Mouse (Mus musculus) kidney, embryonic 14.5 days (tissue): Measurements from ENCODE around the gene Dnajb5. TPM values are rescaled to one million over a fixed set of nuclear protein-coding genes. Genes with fewer than 3 reads are reported as not detected.
"Not testable (repeated sequence)": the region's sequence is repeated elsewhere in the genome, so short reads cannot be mapped to it uniquely, and the experiment has no call there.

Experiments used
- ATAC-seq: fragments of 200-750 bp; cut with Nextera tagmentation; 2 replicates; pipeline ENCODE4 v1.8.0; 2017; ENCODE audit warnings: moderate number of reproducible peaks, mild to moderate bottlenecking, moderate TSS enrichment, moderate library complexity; ENCODE audit not compliant: low FRiP score, low TSS enrichment
- H3K27ac ChIP-seq: fragments of 300-500 bp; sonication (generic); 2 replicates; pipeline ENCODE4 v1.5.1; 2014; ENCODE audit warnings: low read depth, mild to moderate bottlenecking, low read length, moderate library complexity, mixed read lengths
- H3K27me3 ChIP-seq: fragments of 300-500 bp; sonication (generic); 2 replicates; pipeline ENCODE4 v1.6.1; 2014; ENCODE audit warnings: mild to moderate bottlenecking, low read length; ENCODE audit not compliant: control insufficient read depth, insufficient read depth
- H3K36me3 ChIP-seq: fragments of 300-500 bp; sonication (generic); 2 replicates; pipeline ENCODE4 v1.6.1; 2014; ENCODE audit warnings: low read length, mixed read lengths; ENCODE audit not compliant: control insufficient read depth, insufficient read depth
- H3K4me1 ChIP-seq: fragments of 300-500 bp; sonication (generic); 2 replicates; pipeline ENCODE4 v1.6.1; 2014; ENCODE audit warnings: low read length, mixed read lengths; ENCODE audit not compliant: control insufficient read depth, insufficient read depth
- H3K4me2 ChIP-seq: fragments of 300-500 bp; sonication (generic); replicated peaks from 2 replicates; pipeline ENCODE4 v1.6.1; 2014; ENCODE audit warnings: low read depth, mild to moderate bottlenecking, low read length
- H3K4me3 ChIP-seq: fragments of 300-500 bp; sonication (generic); 2 replicates; pipeline ENCODE4 v1.5.1; 2014; ENCODE audit warnings: mild to moderate bottlenecking, low read length
- H3K9ac ChIP-seq: fragments of 300-500 bp; sonication (generic); 2 replicates; pipeline ENCODE4 v1.6.1; 2014; ENCODE audit warnings: low read depth, mild to moderate bottlenecking, low read length, moderate library complexity
- H3K9me3 ChIP-seq: fragments of 300-500 bp; sonication (generic); 2 replicates; pipeline ENCODE4 v1.6.1; 2016; ENCODE audit warnings: low read length; ENCODE audit not compliant: control insufficient read depth
- WGBS: fragments of 180-500 bp; shearing (Covaris S2); extraction: QIAGEN DNeasy Blood & Tissue Kit; methylation state at CpG from one replicate; pipeline ENCODE4 v1.1.7; 2014; 5-methylcytosine and 5-hydroxymethylcytosine counted together
- polyA plus RNA-seq: library from polyadenylated mRNA; unstranded; fragments of >200 nt; fragmentation: Nextera tagmentation; extraction: Ambion mirVana; gene quantifications from 2 replicates; pipeline ENCODE4 v1.2.1, GENCODE M21; 2014

Dnajb5 gene
- polyA plus RNA-seq, 1 experiment from 2014 or later: 5.1 TPM

GRCm38 (mm10) chr4:42969304-42969703, 19.7 kb downstream of the Dnajb5 start, which contains the start of gene 1700022I11Rik:
Gene 1700022I11Rik (plus strand): TSS chr4:42969604.
- Histone ChIP-seq H3K27ac (no peak within 1 kb of the TSS), H3K4me1 (no peaks in the 10 kb centered on the region), H3K4me2 (no peak within 1 kb of the TSS), H3K4me3 (no peak within 1 kb of the TSS), H3K36me3 (no peaks in the 10 kb centered on the region), H3K9ac (no peak within 1 kb of the TSS), H3K27me3 (no peaks in the 10 kb centered on the region), H3K9me3 (no peaks in the 10 kb centered on the region)
- 94% methylated on average over 4 of the region's 4 CpGs for WGBS
- no peak for ATAC-seq

- Histone ChIP-seq H3K27ac (no peak overlapping the region), H3K4me1 (no peaks in the 10 kb centered on the region), H3K9me3 (no peaks in the 10 kb centered on the region), H3K4me3 (no peak overlapping the region), H3K9ac (no peak overlapping the region), H3K4me2 (no peak overlapping the region), H3K36me3 (peaks cover 5% of the 10 kb centered on the region; the same call in 1 of the 2 replicates), H3K27me3 (no peaks in the 10 kb centered on the region)
- no peak for ATAC-seq
- 60% methylated on average over 4 of the region's 4 CpGs for WGBS
Measured at GRCm38 (mm10) chr4:42972952-42973351, 23.3 kb downstream of the Dnajb5 start.

GRCm38 (mm10) chr4:42973868-42974267, 24.3 kb downstream of the Dnajb5 start:
- Histone ChIP-seq H3K27ac (no peak overlapping the region), H3K9ac (no peak overlapping the region), H3K4me2 (no peak overlapping the region), H3K4me1 (no peaks in the 10 kb centered on the region), H3K27me3 (no peaks in the 10 kb centered on the region), H3K4me3 (no peak overlapping the region), H3K9me3 (no peaks in the 10 kb centered on the region), H3K36me3 (peaks cover 14% of the 10 kb centered on the region)
- no peak for ATAC-seq
- 85% methylated on average over 5 of the region's 5 CpGs for WGBS

- WGBS: 94% methylated on average over 4 of the region's 4 CpGs
- ATAC-seq: no peak
- H3K27ac ChIP-seq: no peak overlapping the region
- no peak overlapping the region for H3K4me2 ChIP-seq
- peaks cover 51% of the 10 kb centered on the region for H3K36me3 ChIP-seq
- no peak overlapping the region for H3K9ac ChIP-seq
- no peak overlapping the region for H3K4me3 ChIP-seq
- no peaks in the 10 kb centered on the region for H3K4me1 ChIP-seq
- no peaks in the 10 kb centered on the region for H3K27me3 ChIP-seq
- no peaks in the 10 kb centered on the region for H3K9me3 ChIP-seq
Measured at GRCm38 (mm10) chr4:42978062-42978461, 28.4 kb downstream of the Dnajb5 start.

- H3K9ac ChIP-seq, ATAC-seq, H3K9me3 ChIP-seq, H3K4me1 ChIP-seq, H3K27me3 ChIP-seq, H3K4me3 ChIP-seq, H3K4me2 ChIP-seq, H3K27ac ChIP-seq: not testable (repeated sequence)
- 91% methylated on average over 7 of the region's 8 CpGs for WGBS
- peaks cover 75% of the 10 kb centered on the region for H3K36me3 ChIP-seq
Measured at GRCm38 (mm10) chr4:42980467-42980866, 30.9 kb downstream of the Dnajb5 start.

- 79% methylated on average over 1 of the region's 1 CpGs for WGBS
- H3K27ac ChIP-seq: no peak overlapping the region
- H3K36me3 ChIP-seq: peaks cover 96% of the 10 kb centered on the region
- H3K4me1 ChIP-seq: no peaks in the 10 kb centered on the region
- no peak overlapping the region for H3K4me3 ChIP-seq
- ATAC-seq: no peak
- H3K4me2 ChIP-seq: no peak overlapping the region
- H3K9me3 ChIP-seq: no peaks in the 10 kb centered on the region
- no peaks in the 10 kb centered on the region for H3K27me3 ChIP-seq
- no peak overlapping the region for H3K9ac ChIP-seq
Measured at GRCm38 (mm10) chr4:42988296-42988695, 38.7 kb downstream of the Dnajb5 start.

- peak overlapping the region; percentile 85 for H3K4me2 ChIP-seq
- no peaks in the 10 kb centered on the region for H3K9me3 ChIP-seq
- H3K9ac ChIP-seq: peak overlapping the region; percentile 89; the same call in 1 of the 2 replicates
- no peak for ATAC-seq
- H3K27ac ChIP-seq: no peak overlapping the region; the same call in 1 of the 2 replicates
- H3K4me1 ChIP-seq: peaks cover 16% of the 10 kb centered on the region
- no peaks in the 10 kb centered on the region for H3K27me3 ChIP-seq
- peak overlapping the region; percentile 91; the same call in 1 of the 2 replicates for H3K4me3 ChIP-seq
- WGBS: 62% methylated on average over 2 of the region's 2 CpGs
- H3K36me3 ChIP-seq: peaks cover 41% of the 10 kb centered on the region
Measured at GRCm38 (mm10) chr4:42998022-42998421, 48.4 kb downstream of the Dnajb5 start.

- WGBS: under 1% methylated on average over 51 of the region's 51 CpGs
- peak; percentile 83 for ATAC-seq
- Histone ChIP-seq H3K27ac (peak overlapping the region; percentile 100), H3K4me1 (peaks cover 16% of the 10 kb centered on the region), H3K4me3 (peak overlapping the region; percentile 91), H3K9me3 (no peaks in the 10 kb centered on the region), H3K9ac (peak overlapping the region; percentile 89), H3K27me3 (no peaks in the 10 kb centered on the region), H3K36me3 (peaks cover 26% of the 10 kb centered on the region), H3K4me2 (peak overlapping the region; percentile 85)
Measured at GRCm38 (mm10) chr4:42999451-43000140, 50.0 kb downstream of the Dnajb5 start.

GRCm38 (mm10) chr4:43000141-43000986, 50.8 kb downstream of the Dnajb5 start, which contains the start of gene Vcp:
Gene Vcp (minus strand): TSS chr4:43000507.
- Histone ChIP-seq H3K27ac (peak within 1 kb of the TSS; percentile 100), H3K4me3 (peak within 1 kb of the TSS; percentile 91), H3K4me1 (peaks cover 16% of the 10 kb centered on the region), H3K4me2 (peak within 1 kb of the TSS; percentile 85), H3K9ac (peak within 1 kb of the TSS; percentile 89), H3K36me3 (peaks cover 20% of the 10 kb centered on the region)
- H3K27me3 ChIP-seq, H3K9me3 ChIP-seq: not testable (repeated sequence)
- under 1% methylated on average over 46 of the region's 56 CpGs for WGBS
- peak; percentile 99 for ATAC-seq
